Mouse (Mus musculus): ENCODE measurements around the gene Gm44511.
"Not testable (repeated sequence)": the region's sequence is repeated elsewhere in the genome, so short reads cannot be mapped to it uniquely, and the experiment has no call there.

Gene Gm44511

DNA sequence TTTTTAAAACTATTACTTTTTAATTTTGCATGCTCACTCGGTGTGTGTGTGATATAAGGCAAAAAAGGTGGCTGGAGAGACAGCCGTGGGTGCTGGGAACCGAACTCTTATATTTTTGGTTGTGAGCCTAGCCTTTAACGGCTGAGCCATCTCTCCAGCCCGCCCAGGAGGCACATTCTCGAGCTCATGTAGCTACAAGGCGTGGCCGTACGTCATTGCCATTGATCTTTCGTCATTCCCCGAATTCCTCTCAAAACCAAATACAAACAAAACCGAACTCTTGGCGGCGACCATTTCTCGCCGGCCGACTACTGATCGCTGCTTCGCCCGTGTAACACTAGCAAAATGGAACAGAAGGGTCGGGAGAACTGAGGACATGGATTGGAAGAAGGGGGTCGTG lies 66.1 kb downstream of the Gm44511 start:
- peak; percentile 93 to 98 for DNase-seq

DNA sequence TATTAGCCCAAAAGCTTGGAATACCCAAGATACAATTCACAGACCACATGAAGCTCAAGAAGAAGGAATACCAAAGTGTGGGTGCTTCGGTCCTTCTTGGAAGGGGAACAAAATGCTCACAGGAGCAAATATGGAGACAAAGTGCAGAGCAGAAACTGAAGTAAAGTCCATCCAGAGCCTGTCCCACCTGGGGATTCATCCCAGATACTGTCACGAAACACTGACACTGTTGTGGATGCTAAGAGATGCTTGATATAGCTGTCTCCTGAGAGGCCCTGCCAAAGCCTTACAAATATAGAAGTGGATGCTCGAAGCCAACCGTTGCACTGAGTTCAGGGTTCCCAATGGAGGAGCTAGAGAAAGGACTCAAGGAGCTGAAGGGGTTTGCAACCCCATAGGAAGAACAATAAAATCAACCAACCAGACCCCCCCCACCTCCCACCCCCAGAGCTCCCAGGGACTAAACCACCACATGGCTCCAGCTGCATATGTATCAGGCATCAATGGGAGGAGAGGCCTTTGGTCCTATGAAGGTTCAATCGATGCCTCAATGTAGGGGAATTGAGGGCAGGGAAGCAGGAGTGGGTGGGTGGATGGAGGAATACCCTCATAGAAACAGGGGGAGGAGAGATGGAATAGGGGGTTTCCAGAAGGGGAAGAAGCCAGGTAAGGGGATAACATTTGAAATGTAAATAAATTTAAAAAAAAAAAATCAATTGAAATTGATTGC lies 66.7 kb downstream of the Gm44511 start:
- DNase-seq, result peak in 1 of 2 experiments; percentile 9

DNA sequence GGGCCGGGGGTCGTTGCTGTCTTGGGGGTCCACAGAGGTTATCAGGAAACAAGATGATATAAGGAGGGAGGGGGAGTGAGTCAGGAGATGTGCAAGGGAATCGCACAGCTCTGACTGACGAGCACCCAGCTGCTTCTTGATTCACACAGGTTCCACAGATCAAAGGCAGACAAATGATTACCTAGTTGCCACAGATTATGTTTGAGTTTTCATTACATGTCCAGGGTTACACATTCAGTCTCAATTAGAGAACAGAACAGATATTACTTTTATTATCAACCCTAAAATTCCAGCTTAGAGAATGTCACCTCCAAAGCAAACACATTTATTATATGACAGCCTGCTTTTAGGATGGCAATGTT lies 70.7 kb downstream of the Gm44511 start:
- not testable (repeated sequence) for DNase-seq

DNA sequence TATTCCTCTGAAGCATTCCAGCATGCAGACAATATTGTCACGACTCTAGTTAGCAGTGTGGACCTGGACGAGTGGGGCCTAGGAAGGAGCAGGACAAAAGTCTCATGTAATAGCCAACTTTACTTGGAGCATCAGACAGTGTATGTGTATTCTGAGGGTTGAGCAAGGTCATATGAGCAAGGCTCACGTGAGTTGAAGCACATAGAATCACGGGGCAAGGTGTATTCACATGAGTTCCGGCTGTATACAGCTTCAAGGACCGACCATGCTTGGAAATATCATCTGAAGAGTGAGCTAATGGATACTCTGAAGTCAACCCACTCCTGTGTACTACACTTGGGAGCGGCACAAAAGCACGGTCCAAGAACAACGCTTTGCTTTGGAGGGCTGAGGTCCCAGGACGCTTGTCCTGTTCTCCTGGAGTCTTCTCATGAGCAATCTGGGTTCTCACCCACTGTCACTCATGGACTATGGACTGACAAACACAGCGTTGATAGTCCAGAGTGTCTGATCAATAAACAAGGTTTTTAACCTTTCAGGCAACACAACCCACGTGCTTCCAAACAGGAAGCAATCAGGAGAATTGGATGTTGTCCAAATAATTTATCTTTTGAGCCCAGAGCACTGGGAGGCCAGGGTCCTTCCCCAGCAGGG lies 71.2 kb downstream of the Gm44511 start:
- DNase-seq, result not testable (repeated sequence)

DNA sequence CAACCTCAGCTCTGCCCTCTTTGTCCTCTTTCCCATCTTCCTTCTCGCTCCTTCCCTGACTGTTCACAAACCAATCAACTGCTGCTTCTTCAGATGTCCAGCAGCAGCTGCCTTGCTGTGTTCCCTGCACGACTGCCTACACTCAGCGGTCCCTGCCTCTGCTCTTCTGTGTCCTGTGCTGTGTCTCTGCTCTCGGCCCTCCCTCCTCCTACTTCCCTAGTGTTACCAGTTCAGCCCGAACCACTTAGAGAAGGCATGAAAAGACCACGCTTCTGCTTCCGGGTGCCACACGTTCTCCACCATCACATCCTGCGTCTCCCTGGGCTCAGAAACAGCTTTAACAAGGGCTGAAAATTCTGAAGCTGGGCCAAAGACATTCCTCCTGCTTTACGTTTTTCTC lies 71.8 kb downstream of the Gm44511 start:
- DNase-seq, result peak; percentile 20 to 32

DNA sequence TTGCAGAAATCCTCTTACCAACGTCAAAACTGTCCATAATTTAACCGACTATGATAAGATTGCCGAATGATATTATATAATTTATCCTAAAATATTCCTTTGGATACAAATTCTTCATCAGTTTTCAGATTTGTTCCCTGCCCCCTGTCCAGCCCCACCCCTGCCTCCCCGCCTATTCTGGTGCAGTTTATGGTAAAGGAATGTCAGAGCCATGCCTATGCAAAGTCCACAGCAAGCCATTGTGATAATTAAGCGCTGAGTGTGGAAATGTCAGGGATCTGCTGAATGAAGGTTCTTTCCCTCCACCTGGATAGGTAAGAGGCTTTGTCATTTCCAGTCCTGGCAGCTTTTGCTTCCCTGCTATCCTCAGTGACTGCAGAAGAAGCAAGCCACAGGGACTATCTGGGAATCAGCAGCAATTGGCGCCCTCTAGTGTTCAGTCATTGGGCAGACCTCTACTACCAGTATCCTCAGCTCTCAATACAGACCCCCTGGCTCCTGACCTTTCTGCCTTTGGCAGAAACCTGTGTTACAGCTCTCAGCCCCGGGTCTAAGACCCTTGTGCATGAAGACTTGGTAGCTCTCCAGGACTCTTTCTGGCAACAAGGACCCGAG lies 72.4 kb downstream of the Gm44511 start:
- DNase-seq, result peak; percentile 79 to 87

DNA sequence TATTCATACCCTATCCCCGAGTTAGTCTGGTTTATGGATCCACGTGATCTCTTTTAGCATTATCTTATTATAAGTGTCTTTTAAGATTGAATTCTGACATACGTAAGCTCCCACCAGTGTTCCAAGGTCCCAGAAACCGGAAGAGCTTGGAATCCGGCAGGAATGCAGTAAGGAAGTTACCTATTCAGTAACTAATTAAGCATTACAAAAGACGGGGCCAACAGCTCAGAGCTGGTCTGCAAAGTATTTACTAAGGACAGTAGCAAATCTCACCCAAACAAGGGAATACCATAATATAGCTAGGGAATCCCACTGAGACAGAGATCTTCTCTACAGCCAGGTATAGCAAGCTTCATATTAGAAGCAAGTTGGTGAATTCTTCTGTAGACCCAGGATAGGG lies 79.1 kb downstream of the Gm44511 start:
- not testable (repeated sequence) for DNase-seq

DNA sequence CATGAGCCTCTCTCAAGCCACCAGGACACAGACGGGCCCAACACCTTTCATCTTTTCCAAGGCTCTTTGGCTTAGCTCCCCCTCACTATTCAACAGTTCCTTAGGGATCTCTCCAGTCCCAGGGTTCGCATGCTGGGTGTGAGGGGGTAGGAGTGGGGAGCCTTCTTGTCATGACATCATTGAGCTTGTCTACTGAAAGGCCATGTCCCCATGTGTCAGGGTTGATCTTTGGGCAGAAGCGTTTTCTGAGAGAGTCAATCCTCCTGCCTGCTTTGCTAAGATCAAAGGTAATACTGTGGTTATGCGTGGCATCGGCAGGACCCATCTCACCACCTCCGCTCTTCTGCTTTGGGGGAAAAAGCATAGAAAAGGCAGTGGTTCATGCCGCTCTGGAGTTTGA lies 88.7 kb downstream of the Gm44511 start:
- no peak for DNase-seq

DNA sequence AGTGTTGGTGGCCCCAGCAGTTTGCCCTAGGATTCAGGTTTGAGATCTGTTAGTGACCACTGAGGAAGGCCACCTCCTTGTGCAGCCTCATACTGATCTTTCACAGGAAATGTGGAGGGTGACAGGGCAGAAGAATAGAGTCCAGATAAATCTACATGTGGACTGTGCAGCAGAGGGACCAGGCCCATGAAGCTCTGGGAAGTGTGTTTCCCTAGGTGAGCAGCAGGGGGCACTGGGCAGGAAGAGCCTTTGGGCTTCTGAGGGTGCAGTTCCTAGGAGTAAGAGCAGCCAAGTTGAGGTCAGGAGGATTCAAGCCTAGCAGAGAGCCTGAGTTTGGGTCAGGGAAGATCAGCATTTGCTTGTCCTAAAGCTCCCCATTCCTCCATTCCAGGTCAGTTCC lies 90.0 kb downstream of the Gm44511 start:
- peak; percentile 6 to 8 for DNase-seq

DNA sequence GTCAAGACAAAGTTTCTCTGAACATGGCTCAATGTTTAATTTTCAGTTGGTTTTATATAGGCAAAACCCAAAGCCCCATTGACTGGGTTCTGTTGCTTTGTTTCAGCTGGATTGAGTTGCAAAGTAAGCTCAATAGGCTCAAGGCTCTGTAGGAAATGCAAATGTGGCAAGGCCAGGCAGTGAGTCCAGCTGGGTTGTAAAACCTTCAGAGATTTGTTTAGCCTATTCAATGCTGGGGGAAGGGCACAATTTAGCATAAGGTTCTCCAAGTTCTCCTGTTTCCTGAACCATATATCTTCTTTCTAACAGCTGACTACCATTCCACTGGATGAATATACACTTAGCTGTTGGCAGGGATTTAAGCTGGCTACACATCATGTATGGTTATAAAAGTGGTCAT lies 91.2 kb downstream of the Gm44511 start:
- DNase-seq, result no peak

DNA sequence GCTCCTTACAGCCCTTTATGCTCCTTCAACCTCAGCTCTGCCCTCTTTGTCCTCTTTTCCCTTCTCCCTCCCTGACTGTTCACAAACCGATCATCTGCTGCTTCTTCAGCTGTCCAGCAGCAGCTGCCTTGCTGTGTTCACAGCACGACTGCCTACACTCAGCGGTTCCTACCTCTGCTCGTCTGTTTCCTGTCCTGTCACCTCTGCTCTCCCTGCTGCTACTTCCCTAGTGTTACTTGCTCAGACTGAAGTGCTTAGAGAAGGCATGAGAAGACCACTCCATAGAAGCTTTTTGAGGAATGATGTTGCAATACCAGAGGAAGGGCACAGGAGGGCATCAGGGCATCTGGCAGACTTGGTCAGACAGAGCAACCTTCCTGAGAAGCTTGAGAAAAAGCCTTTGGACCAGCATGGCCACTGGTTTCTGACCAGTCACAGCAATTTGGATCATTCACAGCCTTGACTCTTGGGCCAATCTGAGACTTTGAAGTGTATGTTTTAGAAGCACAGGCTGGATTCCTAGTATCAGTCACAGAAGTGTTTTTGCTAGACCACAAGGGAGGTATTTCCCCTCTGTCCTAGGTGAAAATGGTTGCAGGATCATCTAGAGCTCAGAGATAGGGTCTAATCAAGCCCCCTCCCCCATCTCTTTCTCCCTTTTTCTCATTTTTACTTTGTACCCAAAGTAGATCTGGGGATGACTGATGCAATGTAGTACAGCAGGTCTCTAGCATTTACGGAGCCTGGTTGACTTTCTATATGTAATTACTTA lies 92.0 kb downstream of the Gm44511 start:
- no peak for DNase-seq

DNA sequence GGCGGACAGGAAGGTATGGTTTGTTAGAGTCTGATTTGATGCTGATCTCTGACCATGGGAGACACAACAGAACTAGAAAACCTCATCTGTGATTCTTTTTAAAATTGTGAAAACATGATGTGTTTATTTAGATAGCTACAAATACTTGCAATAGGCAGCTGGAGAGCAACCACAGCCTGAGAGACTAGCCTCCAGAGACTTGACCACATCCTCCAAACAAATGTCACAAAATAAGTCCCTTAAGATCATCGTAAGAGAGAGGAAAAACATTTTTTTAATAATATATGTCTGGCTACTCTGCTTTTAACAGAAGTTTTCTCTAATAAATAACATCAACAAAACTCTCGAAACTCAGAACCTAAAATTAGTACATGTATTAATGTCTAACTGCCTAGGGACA lies 94.1 kb downstream of the Gm44511 start:
- no peak for DNase-seq
